Mouse (Mus musculus): ENCODE data around the gene Zbtb16. TPM values are rescaled to one million over a fixed set of nuclear protein-coding genes. Genes with fewer than 3 reads are reported as not detected.

The Zbtb16 gene
- total RNA-seq, 1 experiment: 0.36 TPM

DNA sequence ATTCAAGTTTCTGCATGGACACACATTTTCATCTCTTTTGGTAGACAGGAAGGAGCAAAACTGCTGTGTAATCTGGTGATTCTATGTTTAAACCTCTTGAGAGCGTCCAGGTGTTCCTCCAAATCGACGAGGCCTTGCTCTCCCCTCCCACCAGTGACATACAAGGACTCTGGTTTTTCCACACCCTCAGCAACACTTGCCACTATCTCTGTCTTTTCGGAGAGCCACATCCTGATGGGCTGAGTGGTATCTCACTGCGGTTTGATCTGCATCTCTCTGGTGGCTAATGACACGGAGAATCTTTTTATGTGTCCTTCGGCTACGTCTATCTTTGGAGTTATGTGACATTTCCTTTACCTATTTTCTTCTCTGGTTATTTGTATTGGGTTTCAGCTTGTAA, 121.0 kb downstream of the Zbtb16 start:
- Histone ChIP-seq H3K36me3 (ENCODE audit: control insufficient read depth, insufficient read depth, low read length, poor library complexity, severe bottlenecking) (no peaks in the 10 kb centered on the region), H3K9me3 (ENCODE audit: control insufficient read depth, insufficient read depth, low read depth, low read length) (no peaks in the 10 kb centered on the region), H3K27ac (ENCODE audit: insufficient read depth, low read depth, low read length, poor library complexity, severe bottlenecking) (no peak overlapping the region), H3K9ac (ENCODE audit: insufficient read depth, low read depth, low read length, poor library complexity, severe bottlenecking) (no peak overlapping the region), H3K4me3 (ENCODE audit: insufficient read depth in 1 of 2, low read depth in 1 of 2, low read length in 2 of 2, poor library complexity in 1 of 2, severe bottlenecking in 1 of 2) (no peak overlapping the region), H3K4me1 (ENCODE audit: control insufficient read depth in 2 of 2, insufficient read depth in 2 of 2, low read length in 2 of 2, poor library complexity in 1 of 2) (no peaks in the 10 kb centered on the region)
- in situ Hi-C loops (cut with MboI; ENCODE audit: low sequenced_read_pairs in 2 of 2, unreplicated experiment in 2 of 2): no loop called here
- no peak for DNase-seq (ENCODE audit: low read depth, low spot score)
- TF ChIP-seq ZC3H11A (IDR thresholded peaks at IDR 0.05; ENCODE audit: borderline replicate concordance, low read depth, low read length) (no peak), HCFC1 (IDR thresholded peaks at IDR 0.05; ENCODE audit: borderline replicate concordance, insufficient read depth, low read length) (no peak), ZNF384 (IDR thresholded peaks at IDR 0.05; ENCODE audit: low read depth, low read length) (no peak), CHD2 (IDR thresholded peaks at IDR 0.05; ENCODE audit: low read depth, low read length) (no peak), MAFK (IDR thresholded peaks at IDR 0.05; ENCODE audit: insufficient read depth, low read depth, low read length) (no peak)

GRCm38 (mm10) chr9:48713779-48714178, 122.2 kb downstream of the Zbtb16 start:
- no peaks in the 10 kb centered on the region for H3K4me1 ChIP-seq (ENCODE audit: control insufficient read depth in 2 of 2, insufficient read depth in 2 of 2, low read length in 2 of 2, poor library complexity in 1 of 2)
- no peaks in the 10 kb centered on the region for H3K9me3 ChIP-seq (ENCODE audit: control insufficient read depth, insufficient read depth, low read depth, low read length)
- in situ Hi-C loops (cut with MboI; ENCODE audit: low sequenced_read_pairs in 2 of 2, unreplicated experiment in 2 of 2): no loop called here
- no peak overlapping the region for H3K4me3 ChIP-seq (ENCODE audit: insufficient read depth in 1 of 2, low read depth in 1 of 2, low read length in 2 of 2, poor library complexity in 1 of 2, severe bottlenecking in 1 of 2)
- DNase-seq (ENCODE audit: low read depth, low spot score): no peak
- H3K27ac ChIP-seq (ENCODE audit: insufficient read depth, low read depth, low read length, poor library complexity, severe bottlenecking): no peak overlapping the region
- no peak for TF ChIP-seq ZNF384 (IDR thresholded peaks at IDR 0.05; ENCODE audit: low read depth, low read length)
- no peak for TF ChIP-seq ZC3H11A (IDR thresholded peaks at IDR 0.05; ENCODE audit: borderline replicate concordance, low read depth, low read length)
- TF ChIP-seq MAFK (IDR thresholded peaks at IDR 0.05; ENCODE audit: insufficient read depth, low read depth, low read length): no peak
- TF ChIP-seq CHD2 (IDR thresholded peaks at IDR 0.05; ENCODE audit: low read depth, low read length): no peak
- TF ChIP-seq HCFC1 (IDR thresholded peaks at IDR 0.05; ENCODE audit: borderline replicate concordance, insufficient read depth, low read length): no peak
- no peaks in the 10 kb centered on the region for H3K36me3 ChIP-seq (ENCODE audit: control insufficient read depth, insufficient read depth, low read length, poor library complexity, severe bottlenecking)
- no peak overlapping the region for H3K9ac ChIP-seq (ENCODE audit: insufficient read depth, low read depth, low read length, poor library complexity, severe bottlenecking)

GRCm38 (mm10) chr9:48712985-48713765, 122.8 kb downstream of the Zbtb16 start:
- Histone ChIP-seq H3K27ac (ENCODE audit: insufficient read depth, low read depth, low read length, poor library complexity, severe bottlenecking) (no peak overlapping the region), H3K36me3 (ENCODE audit: control insufficient read depth, insufficient read depth, low read length, poor library complexity, severe bottlenecking) (no peaks in the 10 kb centered on the region), H3K9me3 (ENCODE audit: control insufficient read depth, insufficient read depth, low read depth, low read length) (no peaks in the 10 kb centered on the region), H3K9ac (ENCODE audit: insufficient read depth, low read depth, low read length, poor library complexity, severe bottlenecking) (no peak overlapping the region), H3K4me1 (ENCODE audit: control insufficient read depth in 2 of 2, insufficient read depth in 2 of 2, low read length in 2 of 2, poor library complexity in 1 of 2) (no peaks in the 10 kb centered on the region), H3K4me3 (ENCODE audit: insufficient read depth in 1 of 2, low read depth in 1 of 2, low read length in 2 of 2, poor library complexity in 1 of 2, severe bottlenecking in 1 of 2) (no peak overlapping the region)
- TF ChIP-seq HCFC1 (IDR thresholded peaks at IDR 0.05; ENCODE audit: borderline replicate concordance, insufficient read depth, low read length): no peak
- TF ChIP-seq MAFK (IDR thresholded peaks at IDR 0.05; ENCODE audit: insufficient read depth, low read depth, low read length): no peak
- TF ChIP-seq ZC3H11A (IDR thresholded peaks at IDR 0.05; ENCODE audit: borderline replicate concordance, low read depth, low read length): no peak
- TF ChIP-seq CHD2 (IDR thresholded peaks at IDR 0.05; ENCODE audit: low read depth, low read length): no peak
- no peak for TF ChIP-seq ZNF384 (IDR thresholded peaks at IDR 0.05; ENCODE audit: low read depth, low read length)
- in situ Hi-C loops (cut with MboI; ENCODE audit: low sequenced_read_pairs in 2 of 2, unreplicated experiment in 2 of 2): no loop called here
- DNase-seq (ENCODE audit: low read depth, low spot score): no peak

GRCm38 (mm10) chr9:48711826-48712225, 124.2 kb downstream of the Zbtb16 start:
- in situ Hi-C loops (cut with MboI; ENCODE audit: low sequenced_read_pairs in 2 of 2, unreplicated experiment in 2 of 2): no loop called here
- Histone ChIP-seq H3K9me3 (ENCODE audit: control insufficient read depth, insufficient read depth, low read depth, low read length) (no peaks in the 10 kb centered on the region), H3K4me3 (ENCODE audit: insufficient read depth in 1 of 2, low read depth in 1 of 2, low read length in 2 of 2, poor library complexity in 1 of 2, severe bottlenecking in 1 of 2) (no peak overlapping the region), H3K4me1 (ENCODE audit: control insufficient read depth in 2 of 2, insufficient read depth in 2 of 2, low read length in 2 of 2, poor library complexity in 1 of 2) (no peaks in the 10 kb centered on the region), H3K9ac (ENCODE audit: insufficient read depth, low read depth, low read length, poor library complexity, severe bottlenecking) (no peak overlapping the region), H3K36me3 (ENCODE audit: control insufficient read depth, insufficient read depth, low read length, poor library complexity, severe bottlenecking) (no peaks in the 10 kb centered on the region), H3K27ac (ENCODE audit: insufficient read depth, low read depth, low read length, poor library complexity, severe bottlenecking) (no peak overlapping the region)
- no peak for DNase-seq (ENCODE audit: low read depth, low spot score)
- TF ChIP-seq HCFC1 (IDR thresholded peaks at IDR 0.05; ENCODE audit: borderline replicate concordance, insufficient read depth, low read length) (no peak), ZNF384 (IDR thresholded peaks at IDR 0.05; ENCODE audit: low read depth, low read length) (no peak), ZC3H11A (IDR thresholded peaks at IDR 0.05; ENCODE audit: borderline replicate concordance, low read depth, low read length) (no peak), MAFK (IDR thresholded peaks at IDR 0.05; ENCODE audit: insufficient read depth, low read depth, low read length) (no peak), CHD2 (IDR thresholded peaks at IDR 0.05; ENCODE audit: low read depth, low read length) (no peak)
